Mouse (Mus musculus) liver, embryonic 13.5 days (tissue): ENCODE measurements around the gene Agxt2. TPM values are rescaled to one million over a fixed set of nuclear protein-coding genes. Genes with fewer than 3 reads are reported as not detected.
A peak's percentile ranks its signal among the peaks of the same experiment; 100 is the strongest.

Experiments
- ATAC-seq: fragments of 200-750 bp; cut with Nextera tagmentation; 2 replicates; pipeline ENCODE4 v1.8.0; 2017; ENCODE audit warnings: low read depth, mild to moderate bottlenecking, moderate number of reproducible peaks, moderate library complexity
- DNase-seq: peaks from one replicate; pipeline ENCODE4 v3.0.0; 2022
- H3K27ac ChIP-seq: fragments of 300-500 bp; sonication (generic); 2 replicates; pipeline ENCODE4 v1.5.1; 2015; ENCODE audit warnings: moderate library complexity, mild to moderate bottlenecking, inconsistent platforms
- H3K27me3 ChIP-seq: fragments of 300-500 bp; sonication (generic); 2 replicates; pipeline ENCODE4 v1.6.1; 2015; ENCODE audit warnings: mild to moderate bottlenecking, inconsistent platforms
- H3K36me3 ChIP-seq: fragments of 300-500 bp; sonication (generic); 2 replicates; pipeline ENCODE4 v1.6.1; 2015; ENCODE audit warnings: mild to moderate bottlenecking, inconsistent platforms
- H3K4me1 ChIP-seq: fragments of 300-500 bp; sonication (generic); replicated peaks from 2 replicates; pipeline ENCODE4 v1.6.1; 2015; ENCODE audit warnings: inconsistent platforms
- H3K4me2 ChIP-seq: fragments of 300-500 bp; sonication (generic); 2 replicates; pipeline ENCODE4 v1.6.1; 2015; ENCODE audit warnings: inconsistent platforms, mild to moderate bottlenecking, moderate library complexity
- H3K4me3 ChIP-seq: fragments of 300-500 bp; sonication (generic); replicated peaks from 2 replicates; pipeline ENCODE4 v1.5.1; 2015; ENCODE audit warnings: mild to moderate bottlenecking, inconsistent platforms
- H3K9ac ChIP-seq: fragments of 300-500 bp; sonication (generic); 2 replicates; pipeline ENCODE4 v1.6.1; 2015; ENCODE audit warnings: mild to moderate bottlenecking, inconsistent platforms
- H3K9me3 ChIP-seq: fragments of 300-500 bp; sonication (generic); replicated peaks from 2 replicates; pipeline ENCODE4 v1.6.1; 2016; ENCODE audit warnings: inconsistent platforms
- WGBS: fragments of 180-500 bp; shearing (Covaris S2); methylation state at CpG from one replicate; pipeline ENCODE4 v1.1.7; 2015; ENCODE audit not compliant: insufficient replicate concordance; 5-methylcytosine and 5-hydroxymethylcytosine counted together
- polyA plus RNA-seq: library from polyadenylated mRNA; unstranded; fragments of >200 nt; fragmentation: Nextera tagmentation; extraction: Ambion mirVana; gene quantifications from 2 replicates; pipeline ENCODE4 v1.2.1, GENCODE M21; 2015

Agxt2 gene
- polyA plus RNA-seq = 6.8 and 7.0 TPM in 2 replicates

DNA sequence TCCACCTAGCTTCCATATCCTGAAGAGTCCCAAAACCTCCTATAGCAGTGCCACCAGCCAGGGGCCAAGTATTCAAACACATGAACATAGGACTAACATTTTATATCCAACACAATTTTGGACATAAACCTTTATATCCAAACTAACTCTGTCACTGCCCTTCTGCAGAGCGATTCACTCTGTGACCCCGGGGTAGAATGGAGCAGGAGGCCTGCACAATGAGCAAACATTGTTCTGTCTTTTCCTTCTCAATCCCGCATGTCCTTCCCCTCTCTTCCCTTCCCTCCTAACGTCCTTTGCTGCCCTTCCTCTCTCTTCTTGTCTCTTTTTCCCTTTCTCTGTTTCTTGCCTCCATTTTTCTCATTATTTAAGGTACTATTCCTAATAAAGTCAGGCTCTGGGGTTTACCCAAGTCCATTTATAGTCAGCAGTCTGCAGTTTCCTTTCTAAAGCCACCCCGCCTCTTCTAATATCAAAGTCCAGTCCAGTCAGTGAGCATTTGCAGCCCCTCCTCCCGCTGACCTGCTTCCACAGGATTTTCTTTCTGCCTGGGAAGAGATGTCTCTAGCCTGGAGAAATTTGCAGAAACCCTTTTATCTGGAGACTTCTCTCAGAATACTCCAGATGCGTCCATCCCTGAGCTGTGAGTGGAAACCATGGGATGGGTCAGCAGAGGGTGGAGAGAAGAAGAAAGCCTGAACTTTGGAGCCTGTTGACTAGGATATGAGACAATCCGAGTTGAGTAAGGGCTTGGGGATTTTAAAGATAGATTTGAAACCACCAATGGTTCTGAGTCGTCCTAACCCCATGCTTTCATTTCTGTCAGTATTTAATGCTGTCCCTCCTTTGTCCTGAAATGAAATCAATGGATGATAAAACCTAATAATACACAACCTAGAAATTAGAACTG is at the start of gene Agxt2:
Agxt2 (plus strand) TSS at position 494 of the 910 bp plus-strand sequence.
- Histone ChIP-seq H3K4me2 (peak within 1 kb of the TSS; percentile 24; the same call in 1 of the 2 replicates), H3K36me3 (no peaks in the 10 kb centered on the region), H3K4me3 (no peak within 1 kb of the TSS), H3K9ac (no peak within 1 kb of the TSS), H3K27ac (peak within 1 kb of the TSS; percentile 47; the same call in 1 of the 2 replicates), H3K9me3 (no peaks in the 10 kb centered on the region), H3K27me3 (no peaks in the 10 kb centered on the region), H3K4me1 (no peaks in the 10 kb centered on the region)
- WGBS = 45% methylated on average over 9 of the region's 9 CpGs
- ATAC-seq = peak; percentile 67
- DNase-seq = no peak

DNA sequence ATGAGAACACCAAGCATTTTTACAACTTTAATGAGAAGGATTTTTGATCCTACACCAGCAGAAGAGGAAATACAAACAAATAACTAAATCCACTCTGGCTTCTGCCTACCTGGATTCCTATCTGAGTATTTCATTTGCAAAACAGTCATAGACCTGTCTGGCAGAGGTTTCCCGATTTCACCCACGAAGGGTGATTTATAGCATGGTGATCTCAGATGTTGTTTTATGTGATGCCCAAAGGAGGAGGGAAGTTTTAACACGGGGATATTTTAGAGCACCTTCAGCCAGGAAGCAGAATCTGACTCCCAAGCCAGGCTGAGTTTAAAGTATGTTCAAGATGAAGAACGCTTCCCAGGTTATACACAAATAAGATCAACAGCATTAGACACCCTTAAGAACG is 46.5 kb upstream of the Agxt2 start:
- Histone ChIP-seq H3K4me2 (no peak overlapping the region), H3K27me3 (no peaks in the 10 kb centered on the region), H3K9ac (no peak overlapping the region), H3K36me3 (no peaks in the 10 kb centered on the region), H3K4me3 (no peak overlapping the region), H3K9me3 (no peaks in the 10 kb centered on the region), H3K4me1 (no peaks in the 10 kb centered on the region), H3K27ac (no peak overlapping the region)
- WGBS = 56% methylated on average over 5 of the region's 5 CpGs
- no peak for DNase-seq
- ATAC-seq = no peak

DNA sequence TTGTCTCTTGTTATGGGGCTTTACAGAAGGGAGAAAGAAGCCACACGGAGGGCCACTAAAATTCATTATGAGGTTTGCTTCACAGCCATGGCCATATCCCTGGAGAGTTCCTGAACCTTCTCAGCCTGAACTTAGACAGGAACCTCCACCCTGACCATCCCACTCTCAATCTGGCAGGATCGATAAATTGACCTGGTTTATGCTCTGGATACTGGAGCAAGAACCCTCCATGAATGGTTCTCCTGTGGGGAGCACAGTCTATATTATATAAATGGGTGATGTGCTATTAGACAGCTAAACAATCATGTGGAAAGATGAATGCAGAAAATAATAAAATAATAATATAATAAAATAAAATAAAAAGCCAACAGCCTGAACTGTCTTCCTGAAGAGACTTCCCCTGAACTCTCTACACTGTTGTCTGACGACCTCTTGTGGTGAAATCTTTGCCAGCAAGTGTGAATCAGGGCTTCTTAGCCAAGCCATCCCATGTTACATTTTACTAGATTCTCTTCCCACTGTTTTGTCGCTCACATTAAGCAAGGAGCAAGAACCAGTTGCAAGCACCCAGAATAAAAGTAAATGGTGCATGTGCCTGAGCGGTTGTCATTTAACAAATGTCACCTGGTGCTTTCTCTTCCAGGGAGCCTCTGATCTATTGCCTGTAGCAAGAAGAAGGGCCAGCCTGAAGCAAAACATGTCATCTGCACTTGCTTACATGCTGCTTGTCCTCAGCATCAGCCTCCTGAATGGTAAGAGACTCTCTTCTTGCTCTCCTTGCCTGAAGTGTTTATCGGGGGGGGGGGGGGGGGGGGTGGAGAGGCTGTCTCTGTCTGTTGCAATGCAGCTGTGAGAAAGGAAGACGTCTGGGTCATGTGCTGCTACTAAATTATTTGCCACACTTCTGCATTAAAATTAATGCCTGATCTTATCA is 44.5 kb upstream of the Agxt2 start:
- no peak overlapping the region for H3K4me2 ChIP-seq
- no peak for DNase-seq
- no peak overlapping the region for H3K27ac ChIP-seq
- no peaks in the 10 kb centered on the region for H3K27me3 ChIP-seq
- no peak for ATAC-seq
- no peak overlapping the region for H3K4me3 ChIP-seq
- no peaks in the 10 kb centered on the region for H3K36me3 ChIP-seq
- H3K4me1 ChIP-seq = no peaks in the 10 kb centered on the region
- H3K9ac ChIP-seq = no peak overlapping the region
- no peaks in the 10 kb centered on the region for H3K9me3 ChIP-seq
- 43% methylated on average over 7 of the region's 7 CpGs for WGBS

DNA sequence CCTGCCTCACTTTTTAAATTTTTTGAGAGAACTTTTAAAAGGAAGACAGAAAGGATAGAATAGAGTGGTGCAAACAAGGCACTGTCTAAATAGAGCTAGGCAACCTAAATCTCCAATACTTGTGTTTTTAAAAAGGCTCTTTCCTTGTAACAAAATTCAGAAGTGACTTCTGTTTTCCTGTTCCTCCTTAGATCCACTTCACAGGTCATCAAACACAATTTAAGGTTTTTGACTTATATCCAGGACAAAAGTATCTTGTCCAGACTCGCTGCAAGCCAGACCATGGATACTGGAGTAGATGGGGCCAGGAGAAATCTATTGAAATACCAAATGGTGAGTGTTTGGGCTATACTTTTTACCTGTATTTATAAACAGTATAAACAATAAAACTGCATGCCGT is 33.3 kb upstream of the Agxt2 start, which contains the start of gene Gm21973:
Gm21973 (plus strand) TSS at position 301 of the 400 bp plus-strand sequence.
- Histone ChIP-seq H3K4me1 (no peaks in the 10 kb centered on the region), H3K27ac (no peak within 1 kb of the TSS), H3K9me3 (no peaks in the 10 kb centered on the region), H3K27me3 (no peaks in the 10 kb centered on the region), H3K4me3 (no peak within 1 kb of the TSS), H3K36me3 (no peaks in the 10 kb centered on the region), H3K9ac (no peak within 1 kb of the TSS), H3K4me2 (no peak within 1 kb of the TSS)
- DNase-seq (no peak), ATAC-seq (no peak)
- 57% methylated on average over 2 of the region's 2 CpGs for WGBS

DNA sequence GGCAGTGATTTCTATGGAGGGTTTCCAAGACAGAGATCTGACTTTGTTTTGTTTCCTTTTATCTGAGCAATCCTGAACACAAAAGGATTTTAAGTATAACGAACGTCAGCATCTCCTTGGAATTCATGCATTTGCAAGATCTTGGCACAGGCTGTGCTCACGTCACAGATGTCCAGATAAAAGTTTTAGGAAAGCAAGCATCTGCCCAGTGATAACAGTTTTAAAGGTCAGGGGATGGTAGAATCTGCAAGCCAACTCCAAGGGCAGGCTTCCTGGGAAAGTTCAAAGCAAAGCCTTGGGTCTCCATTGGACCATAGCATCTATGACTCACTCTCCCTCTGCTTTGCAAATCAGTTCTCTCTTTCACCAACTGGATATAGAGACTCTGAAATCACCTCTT is 27.7 kb upstream of the Agxt2 start:
- H3K4me1 ChIP-seq = no peaks in the 10 kb centered on the region
- H3K9ac ChIP-seq = no peak overlapping the region
- no peak for ATAC-seq
- no peak overlapping the region for H3K27ac ChIP-seq
- no peak for DNase-seq
- no peaks in the 10 kb centered on the region for H3K9me3 ChIP-seq
- H3K4me2 ChIP-seq = no peak overlapping the region
- no peaks in the 10 kb centered on the region for H3K27me3 ChIP-seq
- H3K4me3 ChIP-seq = no peak overlapping the region
- H3K36me3 ChIP-seq = no peaks in the 10 kb centered on the region
- 57% methylated on average over 3 of the region's 3 CpGs for WGBS

DNA sequence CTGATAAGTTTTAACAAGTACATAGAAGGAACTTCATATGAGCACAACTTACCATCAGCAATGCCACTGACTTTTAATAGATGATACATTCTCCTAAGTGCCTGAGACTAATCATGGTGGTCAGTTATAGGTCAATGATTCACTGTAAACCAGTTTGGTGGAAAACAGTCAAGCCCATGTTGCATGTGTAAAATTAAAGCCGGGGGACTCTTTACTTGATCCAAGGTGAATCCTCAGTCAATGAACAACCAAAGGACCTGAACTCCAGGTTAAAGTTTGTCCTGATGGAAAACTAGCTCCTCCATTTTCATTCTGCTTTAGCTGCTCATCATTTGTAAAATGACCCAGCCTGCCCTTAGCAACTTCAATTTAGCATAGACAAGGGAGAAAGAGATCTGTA is 25.8 kb upstream of the Agxt2 start:
- no peaks in the 10 kb centered on the region for H3K9me3 ChIP-seq
- H3K4me1 ChIP-seq = no peaks in the 10 kb centered on the region
- no peak overlapping the region for H3K9ac ChIP-seq
- DNase-seq (no peak), ATAC-seq (no peak)
- no peaks in the 10 kb centered on the region for H3K36me3 ChIP-seq
- H3K27me3 ChIP-seq = no peaks in the 10 kb centered on the region
- H3K4me3 ChIP-seq = no peak overlapping the region
- no peak overlapping the region for H3K27ac ChIP-seq
- no peak overlapping the region for H3K4me2 ChIP-seq
- 73% methylated on average over 1 of the region's 1 CpGs for WGBS

DNA sequence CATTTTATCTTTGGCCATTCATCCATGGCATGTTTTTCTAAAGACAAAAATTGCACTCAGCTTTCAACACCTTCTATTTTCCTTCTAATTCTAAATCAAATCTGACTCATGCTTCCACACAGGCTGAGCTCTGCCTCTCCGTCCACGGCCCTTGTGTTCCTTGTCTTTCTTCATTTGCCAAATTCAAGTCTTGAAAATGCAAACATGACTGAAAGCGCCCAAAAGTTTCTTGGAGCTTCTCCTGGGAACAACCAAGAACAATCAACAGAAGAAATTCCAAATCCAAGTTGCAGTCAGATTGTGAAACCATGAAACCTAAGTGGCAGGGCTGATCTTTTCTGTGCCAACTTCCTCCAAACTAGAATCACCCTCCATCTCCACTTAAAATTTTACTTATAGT is 19.7 kb upstream of the Agxt2 start:
- H3K4me3 ChIP-seq = no peak overlapping the region
- no peaks in the 10 kb centered on the region for H3K36me3 ChIP-seq
- no peak overlapping the region for H3K9ac ChIP-seq
- no peak for DNase-seq
- no peak overlapping the region for H3K4me2 ChIP-seq
- H3K9me3 ChIP-seq = no peaks in the 10 kb centered on the region
- 64% methylated on average over 3 of the region's 3 CpGs for WGBS
- H3K27me3 ChIP-seq = no peaks in the 10 kb centered on the region
- H3K4me1 ChIP-seq = no peaks in the 10 kb centered on the region
- H3K27ac ChIP-seq = no peak overlapping the region
- no peak for ATAC-seq

DNA sequence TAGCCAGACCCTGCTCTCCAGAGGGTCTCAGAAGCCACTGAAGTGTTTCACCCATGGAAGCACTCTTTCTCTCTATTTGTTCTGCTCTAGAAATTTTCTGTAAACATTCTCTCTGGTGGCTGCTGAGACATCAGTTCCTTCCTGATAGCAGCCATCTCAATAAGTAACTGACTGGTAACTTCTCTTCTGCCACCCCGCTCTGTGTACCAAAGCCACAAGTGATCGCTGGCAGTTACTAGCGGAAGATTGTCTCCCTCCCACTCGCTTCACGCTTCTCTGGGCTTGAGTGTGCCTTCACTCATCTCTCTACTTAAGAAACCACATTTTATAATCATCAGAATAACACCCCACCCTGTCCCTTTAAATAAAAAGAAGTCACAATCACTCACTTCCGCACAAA is 11.3 kb upstream of the Agxt2 start:
- Histone ChIP-seq H3K27ac (no peak overlapping the region), H3K9me3 (no peaks in the 10 kb centered on the region), H3K4me3 (no peak overlapping the region), H3K4me2 (no peak overlapping the region), H3K9ac (no peak overlapping the region), H3K4me1 (no peaks in the 10 kb centered on the region), H3K36me3 (no peaks in the 10 kb centered on the region), H3K27me3 (no peaks in the 10 kb centered on the region)
- WGBS = 63% methylated on average over 6 of the region's 6 CpGs
- ATAC-seq (no peak), DNase-seq (no peak)

DNA sequence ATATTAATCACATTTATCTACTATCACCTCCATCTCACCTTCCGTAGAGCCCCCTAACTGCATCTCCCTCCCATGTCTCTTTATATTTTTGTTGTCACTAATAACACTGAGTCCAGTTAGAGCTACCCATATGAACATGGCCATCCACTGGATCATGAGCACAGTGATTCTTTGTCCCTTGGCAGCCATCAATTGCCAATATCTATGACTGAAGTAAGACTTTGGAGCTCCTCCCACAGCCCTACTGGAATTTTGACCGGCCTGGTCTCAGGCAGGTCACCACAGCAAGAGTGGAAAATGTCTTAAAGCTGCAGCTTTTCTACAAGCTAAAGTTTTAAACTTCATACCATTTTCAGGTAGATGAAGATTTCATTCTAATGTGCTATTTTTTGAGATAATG is 8.0 kb downstream of the Agxt2 start:
- DNase-seq = no peak
- WGBS = 76% methylated on average over 2 of the region's 2 CpGs

DNA sequence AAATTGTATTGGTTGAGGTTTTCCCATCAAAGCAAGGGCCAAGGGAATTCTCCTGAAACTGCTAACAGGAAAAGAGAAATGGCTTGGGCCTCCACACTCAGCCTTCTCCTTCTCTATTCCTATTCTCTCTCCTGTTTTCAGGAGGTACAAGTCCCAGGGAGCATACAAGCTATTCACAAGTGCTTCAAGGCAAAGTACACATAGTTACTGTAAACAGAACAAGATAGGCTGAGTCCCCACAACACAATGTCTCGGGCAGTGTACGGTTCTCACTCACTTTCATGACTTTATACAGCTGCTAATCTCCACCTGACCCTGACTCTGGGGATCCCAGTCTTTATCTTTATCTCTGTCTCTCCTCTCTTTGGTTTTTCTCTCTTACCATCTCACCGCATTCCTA is 17.1 kb downstream of the Agxt2 start:
- 0 out of 2 replicates have a peak, but pooled peaks cover 4% of the 10 kb centered on the region for H3K4me1 ChIP-seq
- WGBS = 33% methylated on average over 3 of the region's 3 CpGs
- H3K4me3 ChIP-seq = no peak overlapping the region
- no peak; the same call in 1 of the 2 replicates for ATAC-seq
- no peaks in the 10 kb centered on the region for H3K36me3 ChIP-seq
- H3K9me3 ChIP-seq = no peaks in the 10 kb centered on the region
- no peak overlapping the region for H3K9ac ChIP-seq
- no peaks in the 10 kb centered on the region for H3K27me3 ChIP-seq
- peak overlapping the region; percentile 13; the same call in 1 of the 2 replicates for H3K27ac ChIP-seq
- DNase-seq = no peak
- no peak overlapping the region for H3K4me2 ChIP-seq

More for the DNA sequence above, 8.0 kb downstream of the Agxt2 start:
- H3K4me1 ChIP-seq = no peaks in the 10 kb centered on the region
- ATAC-seq = no peak
- H3K36me3 ChIP-seq = no peaks in the 10 kb centered on the region
- H3K27ac ChIP-seq = no peak overlapping the region
- H3K9ac ChIP-seq = no peak overlapping the region
- no peak overlapping the region for H3K4me2 ChIP-seq
- H3K9me3 ChIP-seq = no peaks in the 10 kb centered on the region
- no peaks in the 10 kb centered on the region for H3K27me3 ChIP-seq
- H3K4me3 ChIP-seq = no peak overlapping the region

DNA sequence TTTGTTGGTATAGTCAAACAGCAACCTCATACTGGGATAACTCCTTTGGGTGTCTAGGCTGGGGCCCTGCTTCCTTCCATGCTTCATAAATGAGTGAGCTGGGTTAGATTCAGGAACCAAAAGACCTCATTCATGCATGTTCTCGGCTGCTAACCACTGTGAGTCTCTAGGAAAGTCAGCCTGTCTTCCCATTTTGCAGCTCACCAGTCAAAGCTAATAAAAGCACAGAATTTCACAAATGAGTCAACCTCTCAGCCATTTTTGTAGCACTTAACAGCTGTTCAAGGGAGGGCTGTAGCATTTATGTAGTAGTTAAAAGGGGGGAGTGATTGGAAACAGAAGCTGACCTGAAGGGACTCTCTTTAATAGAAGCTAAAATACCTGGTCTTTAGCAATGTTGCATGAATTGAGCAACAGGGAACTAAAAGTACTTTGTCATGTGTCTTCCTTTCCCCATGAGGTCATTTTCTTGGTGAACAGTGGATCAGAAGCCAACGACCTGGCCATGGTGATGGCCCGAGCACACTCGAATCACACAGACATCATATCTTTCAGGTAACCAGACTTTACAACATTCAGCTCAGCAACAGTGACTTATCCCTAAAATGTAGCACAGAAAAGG is 20.1 kb downstream of the Agxt2 start:
- 62% methylated on average over 4 of the region's 4 CpGs for WGBS

More for the DNA sequence above, 20.1 kb downstream of the Agxt2 start:
- no peak for ATAC-seq
- Histone ChIP-seq H3K4me3 (no peak overlapping the region), H3K4me1 (0 out of 2 replicates have a peak, but pooled peaks cover 4% of the 10 kb centered on the region), H3K4me2 (no peak overlapping the region), H3K9me3 (no peaks in the 10 kb centered on the region), H3K27me3 (no peaks in the 10 kb centered on the region), H3K9ac (no peak overlapping the region), H3K36me3 (no peaks in the 10 kb centered on the region), H3K27ac (0 out of 2 replicates have a peak overlapping the region, but pooled peaks have one; percentile 1)
- no peak for DNase-seq
